Mouse (Mus musculus): Measurements from ENCODE around the gene Gemin5.

GRCm38 (mm10) chr11:58104351-58104791 lies 64.0 kb downstream of the Gemin5 start:
- TF ChIP-seq CTCF (conservative IDR thresholded peaks at IDR 0.05; ENCODE audit: low read length): no peak
- TF ChIP-seq NANOG (IDR thresholded peaks at IDR 0.05; ENCODE audit: borderline replicate concordance, low read length): no peak

Measured in E14TG2a.4 (cell line).